ENCODE assay signal across 30 mouse cellular contexts in genomic region chr13:18465921-18466320, GRCm38 (mm10).
DNase-seq lines count a peak whose midpoint lies in the region; ATAC-seq and TF ChIP-seq lines count a peak whose summit lies in the region.
"Had no signal": no experiment of that assay in that cellular context is flagged by ENCODE, and none has a peak within 500 bp of the region (broad histone marks: within the 10 kb centered on the region; RNA-seq: fewer than 3 reads in every experiment).

No protein-coding gene starts in this region.

- peak; percentile 11 to 12 for DNase-seq in cerebellum, postnatal 10 days
- no peak for DNase-seq in cerebellum, adult 11-12 months
- DNase-seq in heart, adult 11 months = peak; percentile 69
- DNase-seq in heart, postnatal 36 days = no peak
- peak; percentile 38 for DNase-seq in testis, postnatal 10 days (ENCODE audit: low spot score)
- DNase-seq in testis, postnatal 14 days (ENCODE audit: low spot score) = no peak
- DNase-seq in midbrain, postnatal 0 days (ENCODE audit: low spot score) = no peak
- DNase-seq in adrenal gland, postnatal 25 days = no peak
- DNase-seq: adrenal gland, adult 8-10 months; cerebellum, adult 9-11 months; gastrocnemius, adult 2 months; kidney, adult 11 months; kidney, postnatal 25 days; liver, embryonic 13.5 days; lung, adult 18-20 months; lung, postnatal 14 days; midbrain, embryonic 14.5 days; right cerebral cortex, adult 18-20 months; spleen, adult 18-20 months; thymus, adult 18-20 months; thymus, postnatal 25 days had no signal

- no peaks in the 10 kb centered on the region for H3K9me3 ChIP-seq in midbrain, postnatal 0 days (ENCODE audit: low read length)
- H3K9me3 ChIP-seq: G1E; heart, embryonic 10.5 days; heart, embryonic 15.5 days; hindbrain, embryonic 12.5 days; limb, embryonic 15.5 days; liver, embryonic 13.5 days had no signal

- no peak overlapping the region for H3K27ac ChIP-seq in midbrain, postnatal 0 days (ENCODE audit: low read depth, low read length)
- H3K27ac ChIP-seq: gastrocnemius, adult 2 months; heart, embryonic 10.5 days; heart, embryonic 15.5 days; hindbrain, embryonic 12.5 days; hindbrain, postnatal 0 days; layer of hippocampus, adult 2 months; left cerebral cortex, adult 2 months; limb, embryonic 15.5 days; liver, embryonic 13.5 days had no signal

- no peaks in the 10 kb centered on the region for H3K27me3 ChIP-seq in midbrain, postnatal 0 days (ENCODE audit: insufficient read depth, low read length)
- H3K27me3 ChIP-seq: heart, embryonic 15.5 days; hindbrain, embryonic 12.5 days; limb, embryonic 15.5 days; liver, embryonic 13.5 days had no signal

- H3K4me2 ChIP-seq in midbrain, postnatal 0 days (ENCODE audit: low read depth, low read length, poor library complexity, severe bottlenecking) = no peak overlapping the region
- H3K4me2 ChIP-seq: heart, embryonic 15.5 days; hindbrain, embryonic 12.5 days; limb, embryonic 15.5 days; liver, embryonic 13.5 days had no signal

- ATAC-seq in midbrain, postnatal 0 days (ENCODE audit: low FRiP score) = no peak
- ATAC-seq: hindbrain, postnatal 0 days had no signal

- no peaks in the 10 kb centered on the region for H3K4me1 ChIP-seq in midbrain, postnatal 0 days (ENCODE audit: insufficient read depth, low read length)
- H3K4me1 ChIP-seq: heart, embryonic 10.5 days; heart, embryonic 15.5 days; hindbrain, embryonic 12.5 days; limb, embryonic 15.5 days; liver, embryonic 13.5 days had no signal

- no peak overlapping the region for H3K4me3 ChIP-seq in midbrain, postnatal 0 days (ENCODE audit: low read depth, low read length)
- H3K4me3 ChIP-seq: erythroblast, embryonic 14.5 days; gastrocnemius, adult 2 months; heart, embryonic 10.5 days; heart, embryonic 15.5 days; hindbrain, embryonic 12.5 days; layer of hippocampus, adult 2 months; left cerebral cortex, adult 2 months; limb, embryonic 15.5 days; liver, embryonic 13.5 days had no signal

- no peak overlapping the region for H3K9ac ChIP-seq in midbrain, postnatal 0 days (replicated peaks; ENCODE audit: low read length, poor library complexity, severe bottlenecking)
- H3K9ac ChIP-seq: heart, embryonic 15.5 days; hindbrain, embryonic 12.5 days; limb, embryonic 15.5 days; liver, embryonic 13.5 days had no signal

- 85% methylated on average over 7 of the region's 7 CpGs for WGBS in midbrain, postnatal 0 days

- intact Hi-C loops in heart, postnatal 36 days (cut with DNase I) = no loop called here

- H3K36me3 ChIP-seq in midbrain, postnatal 0 days (ENCODE audit: insufficient read depth, low read length) = no peaks in the 10 kb centered on the region
- H3K36me3 ChIP-seq: G1E; heart, embryonic 10.5 days; heart, embryonic 15.5 days; hindbrain, embryonic 12.5 days; limb, embryonic 15.5 days; liver, embryonic 13.5 days had no signal

- TF ChIP-seq CTCF in midbrain, postnatal 0 days (IDR thresholded peaks at IDR 0.05) = no peak

Comparison
In these comparisons a context has a peak if more than half of its experiments do, and no peak if none do; other contexts are left out.
1. DNase-seq: peak in cerebellum, postnatal 10 days (2 of 2), heart, adult 11 months (single experiment) and testis, postnatal 10 days (single experiment); none in cerebellum, adult 11-12 months (single experiment), heart, postnatal 36 days (0 of 2), testis, postnatal 14 days (single experiment), midbrain, postnatal 0 days (single experiment) and adrenal gland, postnatal 25 days (single experiment).